Mouse (Mus musculus): ENCODE results near the gene Nphs1. TPM values are rescaled to one million over a fixed set of nuclear protein-coding genes. Genes with fewer than 3 reads are reported as not detected.

Gene Nphs1
- polyA plus RNA-seq, 1 experiment from 2014 or later = not detected

- Histone ChIP-seq H3K36me3 (ENCODE audit: control insufficient read depth, insufficient read depth) (peaks cover 41% of the 10 kb centered on the region), H3K9ac (ENCODE audit: low read depth, low read length) (peak overlapping the region; percentile 35; the same call in 1 of the 2 replicates), H3K9me3 (ENCODE audit: control insufficient read depth) (no peaks in the 10 kb centered on the region), H3K27ac (ENCODE audit: low read depth, low read length) (peak overlapping the region; percentile 16; the same call in 1 of the 2 replicates), H3K4me1 (replicated peaks; ENCODE audit: control insufficient read depth, insufficient read depth, low read length) (no peaks in the 10 kb centered on the region), H3K27me3 (replicated peaks; ENCODE audit: control insufficient read depth, insufficient read depth, low read length) (no peaks in the 10 kb centered on the region), H3K4me3 (ENCODE audit: low read depth, low read length) (peak overlapping the region; percentile 1), H3K4me2 (replicated peaks; ENCODE audit: low read depth) (peak overlapping the region; percentile 60)
- WGBS = 19% methylated on average over 10 of the region's 10 CpGs
- ATAC-seq = no peak
- no peak for TF ChIP-seq CTCF (IDR thresholded peaks at IDR 0.05; ENCODE audit: low read depth)
Observed at GRCm38 (mm10) chr7:30525954-30526353, 67.8 kb downstream of the Nphs1 start.

- H3K4me3 ChIP-seq (ENCODE audit: low read depth, low read length) = peak overlapping the region; percentile 1
- peak overlapping the region; percentile 16; the same call in 1 of the 2 replicates for H3K27ac ChIP-seq (ENCODE audit: low read depth, low read length)
- no peaks in the 10 kb centered on the region for H3K4me1 ChIP-seq (replicated peaks; ENCODE audit: control insufficient read depth, insufficient read depth, low read length)
- peaks cover 41% of the 10 kb centered on the region for H3K36me3 ChIP-seq (ENCODE audit: control insufficient read depth, insufficient read depth)
- H3K9me3 ChIP-seq (ENCODE audit: control insufficient read depth) = no peaks in the 10 kb centered on the region
- WGBS = 34% methylated on average over 17 of the region's 17 CpGs
- no peaks in the 10 kb centered on the region for H3K27me3 ChIP-seq (replicated peaks; ENCODE audit: control insufficient read depth, insufficient read depth, low read length)
- peak overlapping the region; percentile 60 for H3K4me2 ChIP-seq (replicated peaks; ENCODE audit: low read depth)
- no peak for ATAC-seq
- H3K9ac ChIP-seq (ENCODE audit: low read depth, low read length) = peak overlapping the region; percentile 35; the same call in 1 of the 2 replicates
- TF ChIP-seq CTCF (IDR thresholded peaks at IDR 0.05; ENCODE audit: low read depth) = no peak
Observed at GRCm38 (mm10) chr7:30526399-30526798, 68.3 kb downstream of the Nphs1 start.

- ATAC-seq = no peak
- H3K36me3 ChIP-seq (ENCODE audit: control insufficient read depth, insufficient read depth) = peaks cover 41% of the 10 kb centered on the region
- H3K4me1 ChIP-seq (replicated peaks; ENCODE audit: control insufficient read depth, insufficient read depth, low read length) = no peaks in the 10 kb centered on the region
- 84% methylated on average over 14 of the region's 14 CpGs for WGBS
- no peaks in the 10 kb centered on the region for H3K9me3 ChIP-seq (ENCODE audit: control insufficient read depth)
- H3K9ac ChIP-seq (ENCODE audit: low read depth, low read length) = no peak overlapping the region
- no peak overlapping the region for H3K4me3 ChIP-seq (ENCODE audit: low read depth, low read length)
- H3K4me2 ChIP-seq (replicated peaks; ENCODE audit: low read depth) = no peak overlapping the region
- H3K27me3 ChIP-seq (replicated peaks; ENCODE audit: control insufficient read depth, insufficient read depth, low read length) = no peaks in the 10 kb centered on the region
- no peak overlapping the region for H3K27ac ChIP-seq (ENCODE audit: low read depth, low read length)
- no peak for TF ChIP-seq CTCF (IDR thresholded peaks at IDR 0.05; ENCODE audit: low read depth)
Observed at GRCm38 (mm10) chr7:30526981-30527380, 68.9 kb downstream of the Nphs1 start.

GRCm38 (mm10) chr7:30531291-30531815, 73.2 kb downstream of the Nphs1 start:
- Histone ChIP-seq H3K27me3 (replicated peaks; ENCODE audit: control insufficient read depth, insufficient read depth, low read length) (no peaks in the 10 kb centered on the region), H3K9ac (ENCODE audit: low read depth, low read length) (no peak overlapping the region), H3K4me1 (replicated peaks; ENCODE audit: control insufficient read depth, insufficient read depth, low read length) (peaks cover 3% of the 10 kb centered on the region; the same call in 1 of the 2 replicates), H3K4me2 (replicated peaks; ENCODE audit: low read depth) (no peak overlapping the region), H3K4me3 (ENCODE audit: low read depth, low read length) (no peak overlapping the region), H3K36me3 (ENCODE audit: control insufficient read depth, insufficient read depth) (peaks cover 25% of the 10 kb centered on the region), H3K27ac (ENCODE audit: low read depth, low read length) (0 out of 2 replicates have a peak overlapping the region, but pooled peaks have one; percentile 1), H3K9me3 (ENCODE audit: control insufficient read depth) (no peaks in the 10 kb centered on the region)
- WGBS = 77% methylated on average over 9 of the region's 9 CpGs
- no peak for TF ChIP-seq CTCF (IDR thresholded peaks at IDR 0.05; ENCODE audit: low read depth)
- no peak for ATAC-seq

GRCm38 (mm10) chr7:30532931-30533330, 74.8 kb downstream of the Nphs1 start:
- no peaks in the 10 kb centered on the region for H3K27me3 ChIP-seq (replicated peaks; ENCODE audit: control insufficient read depth, insufficient read depth, low read length)
- no peak overlapping the region for H3K4me2 ChIP-seq (replicated peaks; ENCODE audit: low read depth)
- no peak for TF ChIP-seq CTCF (IDR thresholded peaks at IDR 0.05; ENCODE audit: low read depth)
- 48% methylated on average over 8 of the region's 8 CpGs for WGBS
- no peak overlapping the region for H3K9ac ChIP-seq (ENCODE audit: low read depth, low read length)
- no peak overlapping the region for H3K27ac ChIP-seq (ENCODE audit: low read depth, low read length)
- H3K4me3 ChIP-seq (ENCODE audit: low read depth, low read length) = no peak overlapping the region
- peaks cover 25% of the 10 kb centered on the region for H3K36me3 ChIP-seq (ENCODE audit: control insufficient read depth, insufficient read depth)
- H3K9me3 ChIP-seq (ENCODE audit: control insufficient read depth) = no peaks in the 10 kb centered on the region
- H3K4me1 ChIP-seq (replicated peaks; ENCODE audit: control insufficient read depth, insufficient read depth, low read length) = peaks cover 3% of the 10 kb centered on the region; the same call in 1 of the 2 replicates
- ATAC-seq = no peak

- Histone ChIP-seq H3K4me2 (replicated peaks; ENCODE audit: low read depth) (peak overlapping the region; percentile 97), H3K36me3 (ENCODE audit: control insufficient read depth, insufficient read depth) (peaks cover 14% of the 10 kb centered on the region), H3K27ac (ENCODE audit: low read depth, low read length) (no peak overlapping the region), H3K4me3 (ENCODE audit: low read depth, low read length) (peak overlapping the region; percentile 75), H3K9ac (ENCODE audit: low read depth, low read length) (peak overlapping the region; percentile 37; the same call in 1 of the 2 replicates), H3K27me3 (replicated peaks; ENCODE audit: control insufficient read depth, insufficient read depth, low read length) (no peaks in the 10 kb centered on the region), H3K9me3 (ENCODE audit: control insufficient read depth) (no peaks in the 10 kb centered on the region), H3K4me1 (replicated peaks; ENCODE audit: control insufficient read depth, insufficient read depth, low read length) (peaks cover 3% of the 10 kb centered on the region; the same call in 1 of the 2 replicates)
- TF ChIP-seq CTCF (IDR thresholded peaks at IDR 0.05; ENCODE audit: low read depth) = no peak
- ATAC-seq = no peak; the same call in 1 of the 2 replicates
- 19% methylated on average over 23 of the region's 26 CpGs for WGBS
Observed at GRCm38 (mm10) chr7:30533941-30534632, 76.0 kb downstream of the Nphs1 start.

Data from intestine, postnatal 0 days (tissue).